Mouse (Mus musculus) embryo, embryonic 10.5 days (tissue): ENCODE measurements around the gene Serpina1e.

Experiments
- DNase-seq: peaks from one replicate; pipeline ENCODE4 v3.0.0-alpha.2; 2015; ENCODE audit warnings: low spot score

Serpina1e gene

GRCm38 (mm10) chr12:103958798-103959197, at the start of gene Serpina1e:
TSS of gene Serpina1e (minus strand) at chr12:103958975.
- DNase-seq: no peak

- DNase-seq: no peak
Observed at GRCm38 (mm10) chr12:104004689-104005088, 45.9 kb upstream of the Serpina1e start.

DNA sequence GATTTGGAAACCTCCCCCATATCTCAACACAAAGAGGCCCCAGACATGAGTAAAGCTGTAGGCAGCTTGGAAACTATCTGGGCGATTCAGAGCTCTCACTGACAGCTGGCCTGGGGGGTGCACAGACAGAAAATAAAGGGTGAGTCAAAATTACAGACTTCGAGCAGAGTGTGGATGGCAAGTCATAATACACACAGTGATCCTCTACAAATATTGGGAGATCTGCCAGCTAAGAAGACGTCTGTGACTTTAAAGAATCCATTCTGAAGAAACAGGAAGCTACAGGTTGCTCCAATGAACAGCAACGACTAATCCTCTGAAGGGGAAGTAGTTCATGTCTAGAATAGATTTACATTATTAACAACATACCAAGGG, 44.5 kb upstream of the Serpina1e start:
- no peak for DNase-seq

GRCm38 (mm10) chr12:104002569-104003237, 43.9 kb upstream of the Serpina1e start:
- DNase-seq: no peak

DNA sequence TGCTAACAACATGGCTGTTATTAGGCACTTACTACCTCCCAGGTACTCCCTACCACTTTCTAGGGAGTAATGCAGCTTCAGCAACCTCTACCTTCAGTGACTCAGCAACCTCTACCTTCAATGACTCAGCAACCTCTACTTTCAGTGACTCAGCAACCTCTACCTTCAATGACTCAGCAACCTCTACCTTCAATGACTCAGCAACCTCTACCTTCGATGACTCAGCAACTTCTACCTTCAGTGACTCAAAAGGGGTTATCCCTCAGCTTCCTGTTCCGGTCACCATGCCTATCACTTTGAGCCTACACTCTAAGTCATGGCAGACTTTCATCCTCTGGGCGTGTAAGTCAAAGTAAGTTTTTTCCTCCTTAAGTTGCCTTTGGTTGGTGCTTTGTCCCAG, 41.8 kb upstream of the Serpina1e start:
- no peak for DNase-seq

- no peak for DNase-seq
Observed at GRCm38 (mm10) chr12:103999611-104000010, 40.8 kb upstream of the Serpina1e start.

DNA sequence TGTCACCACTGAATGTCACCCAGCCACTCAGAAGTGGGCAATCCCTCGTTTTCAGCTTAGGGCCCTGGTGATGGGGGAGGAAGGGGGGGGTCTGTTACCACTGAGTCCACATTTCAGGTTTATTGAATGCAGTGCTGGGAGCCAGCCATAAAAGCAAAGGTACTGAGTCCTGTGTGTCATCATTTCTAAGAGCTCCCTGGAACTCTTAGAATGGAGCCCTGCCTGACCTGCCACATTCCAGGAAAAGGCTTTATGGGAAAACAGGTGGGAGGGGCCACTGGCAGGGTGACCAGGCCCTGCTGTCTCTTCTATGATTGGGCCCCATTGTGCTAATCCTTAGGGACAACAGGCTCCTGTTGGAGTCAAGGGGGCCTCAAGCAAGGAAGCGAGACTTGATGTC, 37.7 kb upstream of the Serpina1e start:
- DNase-seq: no peak

GRCm38 (mm10) chr12:103995292-103996072, 36.7 kb upstream of the Serpina1e start:
- DNase-seq: peak; percentile 77

- DNase-seq: no peak
Observed at GRCm38 (mm10) chr12:103992945-103993344, 34.2 kb upstream of the Serpina1e start.

- DNase-seq: no peak
Observed at GRCm38 (mm10) chr12:103989857-103990256, 31.1 kb upstream of the Serpina1e start, which contains the start of gene Serpina11. TSS of gene Serpina11 (minus strand) at chr12:103989957.

- DNase-seq: no peak
Observed at GRCm38 (mm10) chr12:103989514-103989767, 30.7 kb upstream of the Serpina1e start.

DNA sequence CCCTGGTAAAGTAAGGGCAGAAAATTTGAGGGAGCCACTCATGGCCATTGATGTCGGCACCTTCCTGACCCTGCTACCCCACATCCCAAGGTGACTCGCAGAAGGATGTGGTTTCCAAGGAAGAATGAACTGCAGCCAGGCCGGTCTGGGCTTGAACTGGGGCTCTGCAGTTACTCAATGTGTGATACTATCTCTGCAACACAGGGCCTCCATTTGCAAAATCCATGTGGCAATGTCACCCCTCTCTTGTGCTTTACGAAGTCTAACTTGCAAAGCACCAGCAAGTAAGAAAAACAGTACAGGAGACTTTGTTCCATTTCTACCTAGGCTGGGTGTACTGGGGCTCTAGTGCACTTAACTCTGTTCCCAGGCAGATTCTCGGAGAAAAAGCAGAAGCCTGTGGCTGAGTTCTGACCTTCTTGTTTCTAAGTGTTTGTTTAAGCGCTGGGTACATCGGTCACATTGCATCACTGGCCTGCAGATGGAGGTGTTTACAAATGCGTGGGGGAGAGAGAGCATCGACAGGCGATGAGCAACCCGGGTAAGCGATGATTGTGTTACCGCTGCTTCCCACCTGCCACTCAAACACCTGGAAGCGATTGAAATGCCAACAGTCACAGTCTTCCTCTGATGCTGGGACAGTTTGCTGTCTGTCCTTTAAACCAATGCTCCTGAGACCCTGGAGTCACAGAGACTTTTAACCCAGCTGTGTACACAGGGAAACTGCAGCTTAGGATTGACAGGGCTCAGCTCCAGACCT, 30.2 kb upstream of the Serpina1e start:
- peak; percentile 8 for DNase-seq

GRCm38 (mm10) chr12:103985868-103986267, 27.1 kb upstream of the Serpina1e start:
- DNase-seq: no peak

DNA sequence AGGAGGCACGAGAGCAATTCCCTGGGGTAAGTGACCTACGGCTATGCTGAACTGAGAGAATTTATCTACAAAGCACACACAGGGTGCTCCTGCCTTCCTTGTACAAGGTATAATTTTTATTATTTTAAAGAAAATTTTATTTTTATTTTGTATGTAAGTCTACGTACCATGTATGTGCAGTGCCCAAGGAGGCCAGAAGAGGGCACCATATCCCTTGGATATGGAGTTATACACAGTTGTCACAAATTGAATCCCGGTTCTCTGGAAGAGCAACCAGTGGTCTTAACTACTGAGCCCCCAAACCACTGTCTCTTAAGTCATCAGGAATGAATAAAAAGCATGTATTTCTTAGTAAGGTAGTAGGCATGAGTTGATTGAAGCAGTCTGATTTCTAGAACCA, 26.2 kb upstream of the Serpina1e start:
- DNase-seq: peak; percentile 69

- DNase-seq: no peak
Observed at GRCm38 (mm10) chr12:103981646-103982360, 23.0 kb upstream of the Serpina1e start.

DNA sequence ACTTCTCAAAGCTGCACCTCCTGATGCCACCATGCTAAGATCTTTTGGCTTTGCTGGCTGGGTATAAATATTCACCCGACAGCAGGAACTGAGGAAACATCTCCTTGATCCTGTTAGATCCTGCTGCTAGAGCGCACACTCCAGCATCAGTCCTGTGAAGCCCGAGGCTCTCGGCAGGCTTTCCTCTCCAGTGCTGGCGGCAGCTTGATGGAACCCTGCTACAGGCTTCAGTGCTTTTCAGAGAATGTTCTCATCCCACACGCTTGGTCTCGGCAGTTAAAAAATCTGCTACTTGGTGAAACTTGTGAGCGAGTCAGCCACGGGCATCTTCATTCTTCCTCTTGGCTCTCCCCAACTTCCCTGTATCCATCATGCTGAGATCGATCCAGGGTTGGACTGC, 19.5 kb upstream of the Serpina1e start:
- no peak for DNase-seq

GRCm38 (mm10) chr12:103977846-103978245, 19.1 kb upstream of the Serpina1e start:
- DNase-seq: peak; percentile 58

- no peak for DNase-seq
Observed at GRCm38 (mm10) chr12:103977060-103977459, 18.3 kb upstream of the Serpina1e start.

- no peak for DNase-seq
Observed at GRCm38 (mm10) chr12:103971080-103971479, 12.3 kb upstream of the Serpina1e start.

GRCm38 (mm10) chr12:103969577-103970116, 10.9 kb upstream of the Serpina1e start:
- no peak for DNase-seq

GRCm38 (mm10) chr12:103966761-103967160, 8.0 kb upstream of the Serpina1e start:
- DNase-seq: no peak

GRCm38 (mm10) chr12:103963288-103963687, 4.5 kb upstream of the Serpina1e start:
- DNase-seq: no peak
